Mouse (Mus musculus) embryo, embryonic 10 days (tissue): ENCODE data around the gene Car12.

Source experiments
- DNase-seq: peaks from one replicate; pipeline ENCODE4 v3.0.0-alpha.2; 2015; ENCODE audit warnings: low spot score

The Car12 gene

DNA sequence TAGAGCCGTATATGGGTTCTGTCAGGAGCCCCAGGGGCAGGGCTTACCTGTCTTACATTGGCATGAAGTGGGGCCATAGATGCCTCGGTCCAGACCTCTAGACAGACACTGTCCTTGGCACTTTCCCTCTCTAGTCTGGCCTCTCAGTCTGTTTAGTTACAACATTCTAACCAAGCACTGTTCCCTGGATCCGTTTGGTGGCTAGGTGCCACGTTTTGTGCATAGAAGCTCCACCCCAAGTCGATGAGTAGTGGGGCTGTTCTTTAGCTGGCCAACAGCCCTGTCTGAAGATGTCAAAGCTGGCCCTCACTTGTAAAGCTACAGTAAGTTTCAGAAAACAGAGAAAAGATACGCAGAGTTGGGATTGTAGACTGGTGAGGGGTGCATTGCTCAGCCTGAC, 2.9 kb upstream of the Car12 start:
- no peak for DNase-seq

DNA sequence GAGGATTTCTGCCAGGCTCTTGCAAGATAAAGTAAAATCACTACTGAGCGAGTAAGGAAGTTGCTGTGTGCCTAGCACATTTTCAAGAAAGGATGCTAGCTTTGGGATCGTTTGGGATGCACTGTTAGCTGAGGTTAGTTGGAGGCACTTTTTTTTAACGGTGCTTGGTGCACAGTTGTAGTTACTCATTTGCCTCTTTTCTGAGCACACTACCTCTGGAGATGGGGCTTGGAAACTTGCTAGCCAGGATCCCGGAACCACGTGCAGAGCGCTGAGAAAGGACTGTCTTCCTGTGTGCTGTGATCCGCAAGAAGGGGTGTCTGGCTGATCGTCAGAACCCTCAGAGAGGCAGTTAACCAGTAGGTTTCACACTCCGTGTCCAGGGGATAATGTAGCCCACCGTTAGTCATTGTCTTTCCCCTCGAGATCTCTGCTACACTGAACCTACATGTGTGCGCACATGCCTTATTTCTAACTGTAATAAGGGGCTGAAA, 583 bp downstream of the Car12 start:
- peak; percentile 28 for DNase-seq

DNA sequence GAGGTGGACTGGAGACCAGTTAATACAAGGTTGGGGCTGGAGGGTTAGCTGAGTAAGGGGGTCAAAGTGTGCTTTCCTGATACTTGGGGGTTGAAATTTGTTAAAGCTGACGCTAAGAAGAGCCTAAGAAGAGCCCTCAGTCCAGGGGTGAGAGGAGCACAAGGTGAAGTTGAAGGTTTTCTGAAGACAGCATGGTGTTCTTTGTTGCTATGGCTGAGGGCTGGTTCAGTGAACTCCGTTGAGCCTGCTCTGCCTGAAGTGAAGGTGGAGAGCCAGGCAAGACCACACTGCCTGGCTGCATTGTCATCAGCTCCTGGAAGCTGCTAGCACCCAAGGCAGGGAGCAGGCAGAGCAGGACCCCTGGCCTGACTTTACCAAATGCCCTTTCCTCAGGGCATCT, 1.9 kb downstream of the Car12 start:
- no peak for DNase-seq

DNA sequence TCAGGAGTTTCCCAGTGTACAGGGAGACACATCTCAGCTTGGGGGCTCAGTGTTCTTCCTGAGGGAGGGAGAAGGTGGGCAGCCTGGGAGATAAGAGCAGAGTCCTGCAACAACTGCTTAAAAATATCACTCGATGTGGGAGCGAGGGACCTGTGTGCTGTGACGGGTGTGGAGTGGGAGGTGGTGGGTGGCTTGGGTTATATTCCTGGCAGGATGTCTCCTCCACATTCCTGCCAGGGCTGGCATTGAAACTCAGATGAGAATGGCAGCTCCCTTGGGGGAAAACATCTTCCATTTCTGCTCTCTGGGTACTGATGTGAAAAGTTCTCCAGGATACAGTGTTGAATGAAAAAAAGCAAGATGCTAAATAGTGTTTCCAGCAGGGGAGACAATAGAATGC, 3.0 kb downstream of the Car12 start:
- no peak for DNase-seq

DNA sequence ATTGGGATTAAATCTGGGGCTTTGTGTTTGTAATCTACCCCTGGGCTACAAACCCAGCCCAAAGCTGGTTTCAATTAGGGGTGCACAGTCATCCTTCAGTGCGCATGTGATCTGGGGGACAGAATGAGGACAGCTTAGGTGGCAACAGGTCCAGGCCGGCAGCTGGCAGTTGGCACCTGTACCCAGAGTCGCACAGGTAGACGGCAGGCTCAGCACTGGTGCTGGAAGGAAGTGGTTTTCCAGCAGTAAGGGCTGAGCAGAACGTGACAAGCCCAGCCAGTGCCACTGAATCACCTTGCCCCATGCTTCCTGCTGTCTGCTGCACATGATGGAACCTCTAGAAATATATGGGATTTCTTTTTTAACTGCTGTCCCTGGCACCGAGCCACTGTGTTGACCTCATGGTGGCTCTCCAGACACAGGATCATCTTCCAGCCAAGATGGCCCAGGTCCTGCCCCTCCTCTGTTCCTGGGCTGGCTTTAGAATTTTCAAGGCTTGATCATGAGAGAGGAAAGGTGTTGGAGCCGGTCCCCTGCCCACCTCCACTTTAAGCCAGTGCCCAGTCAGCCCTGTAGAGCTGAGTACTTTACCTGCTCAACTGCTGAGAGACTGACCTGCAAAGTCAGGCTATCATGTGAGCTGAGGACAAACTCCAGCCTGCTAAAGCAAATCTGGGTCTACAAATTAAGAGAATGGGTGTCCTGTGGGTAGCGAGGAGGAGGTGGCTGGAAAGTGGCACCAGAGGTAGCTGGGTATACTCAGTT, 7.4 kb downstream of the Car12 start:
- no peak for DNase-seq

DNA sequence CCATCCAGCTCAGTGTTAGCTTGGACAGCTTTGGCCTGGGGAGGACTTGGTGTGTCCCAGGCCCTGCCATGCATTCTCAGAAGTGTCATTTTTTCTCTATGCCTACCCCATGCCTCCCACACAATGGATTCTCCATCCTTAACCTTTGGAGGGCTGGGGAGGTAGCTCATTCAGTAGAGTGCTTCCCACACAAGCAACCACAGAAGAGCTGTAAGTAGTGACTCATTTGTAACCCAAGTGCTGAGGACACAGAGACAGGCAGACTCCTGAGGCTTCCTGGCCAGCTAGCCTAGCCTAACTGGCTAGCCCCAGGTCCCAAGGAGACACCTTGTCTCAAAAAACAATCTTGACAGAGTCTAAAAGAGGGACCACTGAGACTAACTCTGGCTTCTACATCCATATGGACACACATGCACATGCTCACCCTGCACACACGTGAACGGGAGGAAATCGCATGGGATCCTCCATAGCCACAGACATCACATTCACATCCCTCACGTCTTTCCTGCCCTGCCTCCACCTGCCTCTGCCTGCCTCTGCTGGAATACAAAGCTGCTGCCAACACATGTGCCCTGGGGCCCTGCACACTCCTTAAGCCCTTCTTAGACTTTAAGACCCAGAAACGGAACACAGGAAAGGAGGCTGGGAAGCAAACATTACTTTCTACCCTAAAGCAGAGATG, 8.8 kb downstream of the Car12 start:
- no peak for DNase-seq

DNA sequence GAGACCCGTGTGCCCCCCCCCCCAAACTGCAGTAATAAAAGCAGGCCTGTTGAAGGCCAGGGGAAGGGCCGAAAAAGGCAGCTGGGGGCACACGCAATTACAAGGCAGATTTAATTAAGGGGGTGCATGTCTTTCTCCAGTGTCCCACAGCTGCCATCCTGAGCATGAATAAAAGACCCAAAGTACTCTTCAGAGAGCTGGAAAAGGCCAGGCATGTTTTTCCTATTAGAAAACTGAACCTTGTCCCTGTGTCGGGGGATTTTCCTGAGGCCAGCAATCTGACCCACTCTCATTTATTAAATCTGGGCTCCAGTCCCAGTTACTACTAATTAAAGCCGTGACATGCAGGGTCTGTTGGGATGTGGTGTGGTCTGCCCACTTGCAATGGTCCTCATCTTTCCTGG, 9.4 kb downstream of the Car12 start:
- no peak for DNase-seq

DNA sequence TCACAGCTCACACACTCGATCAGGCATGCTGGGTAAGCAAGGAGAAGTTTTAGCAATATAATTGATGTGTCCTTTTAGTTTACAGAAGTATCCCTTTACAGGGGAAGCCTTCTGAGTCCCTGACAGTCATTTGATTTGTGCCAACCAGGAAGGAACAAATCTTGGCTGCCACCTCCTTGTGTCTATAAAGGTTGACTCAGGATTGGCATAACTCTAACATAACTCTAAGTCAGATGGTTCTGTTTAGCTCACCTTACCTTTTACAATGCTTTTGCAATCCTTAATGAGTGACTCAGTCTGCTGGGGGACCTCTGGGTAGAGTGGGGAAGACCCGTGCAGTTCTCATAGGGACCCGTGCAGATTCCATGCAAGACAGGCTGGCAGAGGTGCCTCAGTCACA, 12.1 kb downstream of the Car12 start:
- no peak for DNase-seq

DNA sequence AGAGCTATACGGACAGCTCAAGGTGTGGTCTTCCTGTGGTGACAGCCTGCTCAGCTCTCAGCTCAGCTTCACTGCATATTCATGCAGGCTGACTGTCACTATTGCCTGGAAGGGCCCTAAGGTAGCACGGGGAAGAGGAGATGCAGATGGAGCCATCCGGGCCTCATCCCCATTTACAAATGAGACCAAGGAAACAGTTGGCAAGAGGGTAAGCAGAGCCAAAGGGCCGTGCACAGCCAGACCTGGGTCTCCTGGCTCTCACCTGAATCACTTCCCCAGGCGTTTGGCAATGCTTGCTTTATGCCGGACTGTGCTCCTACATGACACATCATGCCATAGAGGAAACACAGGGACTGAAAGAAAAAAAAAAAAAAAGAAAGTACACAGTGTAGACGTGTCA, 13.8 kb downstream of the Car12 start:
- no peak for DNase-seq

DNA sequence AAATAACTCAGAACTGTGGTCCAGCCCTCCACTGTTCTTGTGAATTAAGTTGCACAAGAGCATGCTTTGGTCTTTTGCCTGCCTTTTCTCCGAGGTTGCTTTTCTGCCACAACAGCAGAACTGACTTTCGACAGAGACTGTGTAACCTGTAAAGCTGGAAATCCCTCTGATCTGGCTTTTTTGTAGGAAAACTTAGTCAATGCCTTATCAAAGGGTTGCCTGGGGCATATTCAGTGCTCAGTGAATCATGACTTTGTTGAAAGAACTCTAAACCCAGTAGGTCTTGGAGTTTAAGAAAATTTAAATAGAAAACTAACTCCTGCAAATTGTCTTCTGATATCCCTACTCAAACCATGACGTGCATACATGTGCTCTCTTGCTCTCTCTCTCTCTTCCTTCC, 17.1 kb downstream of the Car12 start:
- no peak for DNase-seq

DNA sequence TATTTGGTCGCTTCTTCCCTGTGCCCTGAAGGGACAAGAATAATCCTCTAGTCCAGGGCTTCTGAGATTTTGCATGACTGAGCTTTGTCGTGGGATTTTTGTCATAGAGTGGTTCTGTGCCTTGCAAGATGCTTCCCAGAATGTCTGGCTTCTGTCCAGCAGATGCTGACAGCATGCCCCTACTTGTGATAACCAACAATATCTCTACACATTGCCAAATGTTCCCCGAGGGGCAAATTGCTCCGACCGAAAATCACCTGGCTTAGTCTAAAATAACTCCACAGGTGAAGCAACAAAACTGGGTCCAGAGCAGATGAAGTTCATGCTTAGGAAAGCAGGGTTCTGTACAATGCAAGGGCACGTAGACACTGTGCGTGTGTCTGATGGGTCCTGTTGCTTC, 17.8 kb downstream of the Car12 start:
- DNase-seq: no peak

DNA sequence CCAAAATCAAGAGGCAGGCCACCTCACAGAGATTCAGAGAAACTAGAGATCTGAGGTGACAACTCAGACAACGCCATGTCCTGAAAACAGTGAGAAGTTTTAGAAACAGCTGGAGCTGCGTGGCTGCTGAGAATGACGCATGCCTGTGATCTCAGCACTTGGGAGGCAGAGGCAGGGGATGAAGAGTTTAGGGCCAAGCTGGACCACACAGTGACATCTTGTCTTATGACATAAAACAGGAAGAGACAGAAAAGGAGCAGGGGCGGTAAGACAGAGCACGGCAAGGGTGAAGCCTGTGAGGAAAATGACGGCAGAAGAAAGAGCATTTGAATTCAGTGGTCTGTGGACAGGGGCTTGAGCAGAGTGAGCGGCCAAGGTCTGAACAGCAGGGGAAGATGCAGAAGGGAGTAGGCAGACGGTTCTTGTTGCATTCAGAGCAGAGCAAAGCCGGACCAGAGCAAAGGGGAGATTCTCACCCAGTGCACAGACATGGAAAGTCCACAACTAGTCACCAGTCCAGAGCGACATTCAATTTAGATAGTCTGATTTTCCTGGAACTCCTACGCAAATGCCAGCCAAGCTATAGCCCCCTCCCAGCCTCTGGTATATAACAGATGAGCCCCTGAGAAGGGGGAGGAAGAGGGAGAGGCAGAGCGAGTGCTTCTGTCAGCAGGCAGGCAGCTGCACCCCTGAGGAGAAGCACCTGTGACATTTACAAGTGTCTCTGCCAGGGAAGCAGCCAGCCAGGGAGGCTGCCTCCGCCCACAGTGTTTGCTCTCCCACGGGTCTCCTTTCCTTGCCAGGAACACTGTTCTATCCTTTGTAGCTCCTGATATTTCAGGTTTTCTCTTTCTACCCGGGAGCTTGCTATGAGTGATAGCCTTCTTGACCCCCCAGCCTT, 19.6 kb downstream of the Car12 start:
- peak; percentile 16 for DNase-seq

DNA sequence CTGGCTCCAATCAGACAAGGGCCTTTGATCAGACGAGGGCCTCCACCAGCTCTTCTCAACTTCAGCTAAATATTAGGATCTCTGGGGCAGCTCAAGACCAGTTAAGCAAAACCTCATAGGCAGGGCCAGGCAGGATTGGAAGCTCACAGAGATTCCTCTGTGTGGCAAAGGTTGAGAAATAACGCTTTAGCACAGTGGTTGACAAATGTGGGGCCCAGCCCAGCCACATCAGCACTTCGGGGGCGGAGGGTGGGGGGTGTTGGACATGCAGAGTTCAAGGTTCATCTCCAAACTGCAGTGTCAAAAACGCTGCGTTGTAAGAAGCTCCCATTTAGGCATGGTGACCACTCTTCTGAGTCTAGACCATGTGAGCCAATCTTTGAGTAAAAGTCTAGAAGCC, 21.1 kb downstream of the Car12 start:
- no peak for DNase-seq

DNA sequence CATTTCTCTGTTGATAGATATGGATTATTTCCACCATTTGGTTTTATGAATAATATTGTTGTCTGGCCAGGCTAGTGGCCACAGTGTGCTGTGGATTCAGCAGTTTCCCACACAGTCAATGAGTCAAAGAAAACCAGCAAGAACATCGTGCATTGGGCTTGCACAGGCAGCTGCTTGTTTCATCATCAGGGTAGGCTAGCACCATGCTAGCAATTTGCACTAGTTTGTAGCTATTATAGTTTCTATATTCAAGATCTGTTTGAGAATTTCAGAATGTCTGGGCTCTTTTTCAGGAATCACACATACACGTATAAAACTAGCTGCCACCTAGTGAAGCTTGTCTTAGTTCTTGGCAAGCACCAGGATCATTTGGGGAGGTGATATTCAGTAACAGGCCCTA, 21.6 kb downstream of the Car12 start:
- DNase-seq: no peak

DNA sequence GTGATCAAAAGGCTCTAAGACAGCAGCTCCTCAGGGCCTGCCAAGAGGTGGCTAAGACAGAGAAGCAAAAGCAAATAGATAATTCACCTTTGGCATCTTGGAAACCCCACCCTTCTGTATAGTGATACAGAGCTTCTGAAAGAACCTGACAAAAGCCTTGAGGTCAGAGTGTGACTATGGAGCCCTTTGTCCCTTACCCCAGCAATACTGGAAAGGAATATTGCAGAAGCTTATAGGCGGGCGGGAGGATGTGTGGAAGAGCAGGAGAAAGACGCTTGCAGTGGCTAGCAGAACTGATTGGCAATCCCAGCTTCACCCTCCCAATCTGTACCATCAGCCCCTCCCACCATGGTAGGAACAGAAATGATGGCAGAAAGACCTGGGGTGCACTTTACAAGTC, 22.5 kb downstream of the Car12 start:
- DNase-seq: no peak

DNA sequence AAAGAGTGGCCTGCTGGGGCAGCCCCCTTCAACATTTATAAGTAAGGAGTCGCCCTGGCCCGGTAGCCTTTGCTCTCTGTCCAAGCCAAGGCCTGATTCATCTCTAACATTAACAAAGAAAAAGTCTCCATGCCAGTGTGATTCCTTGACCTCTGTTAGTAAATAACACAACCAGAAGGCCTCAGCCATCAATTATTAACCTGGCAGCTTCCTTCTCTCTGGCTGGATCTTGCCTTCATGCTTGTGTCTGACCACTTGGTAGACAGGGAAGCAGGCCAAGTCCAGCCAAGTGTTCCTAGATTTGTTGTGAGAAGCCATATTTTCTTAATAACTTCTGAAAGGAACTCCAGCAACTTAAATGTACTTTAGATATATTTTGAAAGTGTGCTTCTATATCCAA, 23.1 kb downstream of the Car12 start:
- DNase-seq: no peak

DNA sequence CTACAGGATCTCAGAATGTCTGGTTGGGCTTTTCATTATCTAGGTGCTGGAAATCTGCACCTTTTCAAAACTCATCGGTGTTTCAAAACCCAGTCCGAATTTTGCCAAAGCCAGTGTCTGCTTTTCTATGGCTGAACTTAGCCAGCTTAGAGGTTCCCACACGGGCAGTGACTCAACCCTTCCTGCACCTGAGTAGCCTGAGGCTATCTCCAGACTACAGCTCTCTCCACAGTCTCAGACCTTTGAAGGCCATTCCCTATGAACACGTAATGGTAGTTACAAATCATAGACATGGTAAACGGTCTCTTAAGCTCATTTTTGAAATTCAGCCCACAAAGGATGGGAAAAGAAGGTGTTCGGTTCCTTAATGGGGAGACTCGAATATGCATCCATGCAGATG, 26.0 kb downstream of the Car12 start:
- no peak for DNase-seq

DNA sequence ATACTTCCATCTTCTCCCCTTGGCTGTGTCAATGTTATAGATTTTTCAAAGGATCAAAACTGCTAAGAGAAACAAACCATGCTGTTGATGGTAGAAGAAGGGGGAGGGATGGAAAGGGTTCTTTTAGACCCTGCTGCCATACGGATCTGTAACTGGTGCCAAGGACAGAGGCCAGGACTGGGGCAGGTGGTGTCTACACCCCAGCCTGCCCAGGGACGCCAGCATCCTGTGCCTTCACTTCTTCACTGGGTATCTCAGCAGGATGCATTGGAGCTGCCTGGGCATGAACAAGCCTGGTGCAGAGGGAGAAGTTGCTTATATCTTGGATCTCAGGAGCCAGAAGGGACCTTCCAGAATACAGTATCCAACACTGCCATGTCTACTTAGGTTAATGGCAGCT, 31.0 kb downstream of the Car12 start:
- no peak for DNase-seq

DNA sequence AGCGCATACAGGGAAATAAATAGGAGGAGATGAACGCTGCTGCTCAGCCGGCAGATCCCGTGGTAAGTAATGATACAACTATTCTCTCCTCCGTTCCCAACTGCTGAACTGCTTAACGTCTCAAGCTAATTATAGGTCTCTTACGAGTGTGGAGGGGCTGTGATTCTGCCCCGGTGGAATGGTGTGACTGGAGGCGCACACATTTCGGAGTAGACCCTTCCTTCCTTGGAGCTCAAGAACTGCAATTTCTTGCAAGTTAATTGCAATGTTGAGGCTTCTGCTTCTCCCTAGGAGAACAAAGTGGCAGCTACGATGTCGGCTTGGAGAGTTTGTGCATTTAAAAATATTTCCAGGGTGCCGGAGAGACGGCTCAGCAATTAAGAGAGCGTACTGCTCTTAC, 34.9 kb downstream of the Car12 start:
- no peak for DNase-seq

DNA sequence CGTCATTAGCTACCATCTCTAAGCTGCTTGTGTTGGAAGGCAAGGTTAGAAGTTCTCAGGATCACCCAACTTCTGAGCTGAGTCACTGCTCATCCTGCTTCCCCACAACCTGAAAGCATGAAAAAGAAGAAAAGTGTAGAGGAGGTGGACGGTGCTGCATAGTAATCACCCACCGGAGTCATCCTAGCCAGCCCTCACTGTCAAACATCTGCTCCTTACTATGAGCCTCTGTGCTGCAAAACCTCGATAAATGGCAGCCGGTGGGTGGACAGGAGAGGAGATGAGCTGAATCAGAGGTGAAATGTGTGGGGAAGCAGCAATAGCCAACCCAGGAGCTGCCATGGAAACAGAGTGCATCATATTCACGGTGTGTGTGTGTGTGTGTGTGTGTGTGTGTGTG, 39.4 kb downstream of the Car12 start:
- no peak for DNase-seq

DNA sequence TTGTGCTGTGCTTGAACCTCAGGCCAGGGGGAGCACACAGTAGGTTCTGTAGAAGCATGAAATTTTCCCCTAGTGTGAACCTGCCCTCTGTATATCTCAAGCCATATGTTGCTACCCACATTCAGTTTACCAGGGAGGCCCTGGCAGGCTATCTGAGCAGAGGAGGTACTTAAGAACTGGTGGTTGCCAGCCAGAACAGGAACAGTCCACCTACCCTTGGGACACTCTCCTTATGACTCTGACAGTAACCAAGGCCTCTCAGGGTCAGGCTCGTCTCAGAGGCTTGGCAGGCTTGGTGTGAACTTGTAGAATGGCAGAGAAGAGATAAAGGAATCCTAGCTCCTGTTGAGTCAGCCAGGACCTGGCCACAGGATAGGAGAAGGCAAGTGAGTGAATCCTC, 47.5 kb downstream of the Car12 start:
- DNase-seq: no peak

DNA sequence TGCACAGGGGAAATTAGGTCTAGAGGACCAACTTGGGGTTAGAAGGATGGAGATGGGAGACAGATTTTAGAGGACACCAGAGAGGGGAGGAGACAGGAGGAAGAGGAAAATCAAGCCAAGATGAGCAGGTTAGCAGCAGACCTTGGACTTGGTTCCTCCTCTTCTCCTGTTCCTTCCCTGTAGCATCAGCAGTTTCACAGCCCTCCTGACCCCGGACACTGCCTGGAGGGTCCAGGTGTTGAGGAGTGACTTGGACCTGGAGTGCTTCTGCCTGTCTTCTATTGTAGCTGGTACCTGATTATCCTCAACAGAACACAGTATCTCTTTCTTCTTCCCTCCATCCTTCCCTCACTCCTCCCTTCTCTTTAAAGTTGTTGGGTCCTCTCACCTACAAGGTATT, 55.2 kb downstream of the Car12 start:
- no peak for DNase-seq

DNA sequence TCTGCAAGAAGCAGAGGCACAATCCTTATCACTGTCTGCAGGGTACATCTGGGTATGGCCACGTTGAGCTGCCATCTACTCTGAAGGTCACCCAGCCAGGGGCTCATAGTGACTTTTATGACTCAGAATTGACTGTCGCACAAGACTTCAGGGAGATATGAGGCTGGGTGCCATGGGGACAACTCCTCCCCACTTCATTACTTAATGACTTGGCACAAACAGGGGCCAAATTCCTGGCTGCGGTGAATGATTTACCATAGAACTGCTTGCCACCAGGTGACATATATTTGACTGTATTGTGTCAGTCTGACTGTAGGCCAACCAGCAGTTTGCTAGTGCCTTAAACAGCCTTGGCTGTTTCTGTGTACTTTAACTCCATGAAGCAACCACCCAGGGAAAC, 55.8 kb downstream of the Car12 start:
- DNase-seq: no peak
